Mouse (Mus musculus) liver, postnatal 0 days (tissue): ENCODE results near the gene Smim7.

Experiments
- CTCF ChIP-seq: sonication (generic); IDR thresholded peaks from 2 replicates; pipeline ENCODE4 v1.5.1; 2016; ENCODE audit warnings: antibody characterized with exemption, low read depth
- EP300 ChIP-seq: IDR thresholded peaks from 2 replicates; pipeline ENCODE4 v1.6.1; 2016; ENCODE audit warnings: antibody characterized with exemption, low read depth, mild to moderate bottlenecking

DNA sequence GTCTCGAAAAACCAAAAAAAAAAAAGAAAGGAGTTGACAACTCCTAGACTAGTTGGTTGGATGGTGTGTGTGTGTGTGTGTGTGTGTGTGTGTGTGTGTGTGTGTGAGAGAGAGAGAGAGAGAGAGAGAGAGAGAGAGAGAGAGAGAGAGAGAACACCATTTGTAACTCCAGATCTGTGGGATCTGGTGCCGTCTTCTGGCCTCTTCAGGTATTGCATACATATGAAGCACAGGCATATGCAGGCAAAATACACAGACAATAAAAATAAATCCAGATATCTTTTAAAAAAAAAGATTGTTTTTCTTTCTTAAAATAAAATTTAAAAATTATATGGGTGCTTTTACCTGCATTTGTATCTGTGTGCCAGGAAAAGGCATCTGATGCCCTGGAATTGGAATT lies 19.3 kb upstream of the Smim7 start:
- TF ChIP-seq CTCF (peak; percentile 71), EP300 (no peak)
